In genomic region chr17:32702826-32703225, GRCm38 (mm10) we compare ENCODE assay signal across 9 mouse cellular contexts. TPM values are rescaled to one million over a fixed set of nuclear protein-coding genes. Genes with fewer than 3 reads are reported as not detected.
DNase-seq lines count a peak whose midpoint lies in the region; ATAC-seq and TF ChIP-seq lines count a peak whose summit lies in the region.
"Had no signal": no experiment of that assay in that cellular context is flagged by ENCODE, and none has a peak within 500 bp of the region (broad histone marks: within the 10 kb centered on the region; RNA-seq: fewer than 3 reads in every experiment).

No protein-coding gene starts in this region.

- no peaks in the 10 kb centered on the region for H3K4me1 ChIP-seq in intestine, embryonic 15.5 days (replicated peaks)
- H3K4me1 ChIP-seq in lung, embryonic 14.5 days (ENCODE audit: insufficient read depth) = no peaks in the 10 kb centered on the region
- peaks cover 5% of the 10 kb centered on the region for H3K4me1 ChIP-seq in testis, adult 2 months (ENCODE audit: control insufficient read depth, insufficient read depth, low read length)

- TF ChIP-seq CTCF in left cerebral cortex, adult 2 months (IDR thresholded peaks at IDR 0.05) = peak; percentile 33
- peak; percentile 50 for TF ChIP-seq CTCF in lung, embryonic 14.5 days (IDR thresholded peaks at IDR 0.05; ENCODE audit: low read depth)
- peak; percentile 70; the same call in 1 of the 2 replicates for TF ChIP-seq CTCF in testis, adult 2 months (IDR thresholded peaks at IDR 0.05; ENCODE audit: control insufficient read depth, insufficient read depth, insufficient replicate concordance, low read depth, low read length)

- no peak overlapping the region for H3K9ac ChIP-seq in intestine, embryonic 15.5 days
- H3K9ac ChIP-seq in lung, embryonic 14.5 days = no peak overlapping the region

- no peaks in the 10 kb centered on the region for H3K36me3 ChIP-seq in intestine, embryonic 15.5 days
- no peaks in the 10 kb centered on the region for H3K36me3 ChIP-seq in lung, embryonic 14.5 days (ENCODE audit: insufficient read depth)
- H3K36me3 ChIP-seq in testis, adult 2 months (ENCODE audit: control insufficient read depth, insufficient read depth, low read length) = no peaks in the 10 kb centered on the region

- no peak overlapping the region for H3K4me3 ChIP-seq in left cerebral cortex, adult 2 months
- no peak overlapping the region; the same call in 1 of the 2 replicates for H3K4me3 ChIP-seq in intestine, embryonic 15.5 days (replicated peaks)
- no peak overlapping the region for H3K4me3 ChIP-seq in lung, embryonic 14.5 days (ENCODE audit: low read depth, low read length)
- peak overlapping the region; percentile 2; the same call in 1 of the 2 replicates for H3K4me3 ChIP-seq in testis, adult 2 months (ENCODE audit: control insufficient read depth, low read depth, low read length)
- H3K4me3 ChIP-seq: myocyte had no signal

- 41% methylated on average over 22 of the region's 22 CpGs for WGBS in intestine, embryonic 15.5 days
- 41% methylated on average over 22 of the region's 22 CpGs for WGBS in lung, embryonic 14.5 days

- DNase-seq in CD4-positive, CD25-positive, alpha-beta regulatory T cell, adult 2 months (ENCODE audit: low read depth, low spot score) = peak; percentile 38
- peak in 1 of 2 experiments; percentile 8 for DNase-seq in left cerebral cortex, adult 2 months (ENCODE audit: extremely low spot score in 1 of 2, low spot score in 2 of 2)
- DNase-seq in left cerebral cortex, adult 11 months (ENCODE audit: low spot score) = no peak
- peak; percentile 34 for DNase-seq in lung, embryonic 14.5 days
- no peak for DNase-seq in adipocyte (ENCODE audit: low spot score)

- H3K27ac ChIP-seq in left cerebral cortex, adult 2 months = no peak overlapping the region
- no peak overlapping the region for H3K27ac ChIP-seq in intestine, embryonic 15.5 days
- H3K27ac ChIP-seq in lung, embryonic 14.5 days (ENCODE audit: low read depth) = no peak overlapping the region
- H3K27ac ChIP-seq in testis, adult 2 months (ENCODE audit: control insufficient read depth, insufficient read depth, low read depth, low read length) = no peak overlapping the region

- no peaks in the 10 kb centered on the region for H3K9me3 ChIP-seq in intestine, embryonic 15.5 days
- H3K9me3 ChIP-seq in lung, embryonic 14.5 days (ENCODE audit: low read depth, low read length) = peaks cover 10% of the 10 kb centered on the region; the same call in 1 of the 2 replicates

- no peak for TF ChIP-seq POLR2A in testis, adult 2 months (IDR thresholded peaks at IDR 0.05; ENCODE audit: control insufficient read depth, low read depth, low read length)

- intact Hi-C loops in left cerebral cortex, adult 2 months (cut with DNase I) = no loop called here

- H3K4me2 ChIP-seq in intestine, embryonic 15.5 days (replicated peaks) = peak overlapping the region; percentile 42
- H3K4me2 ChIP-seq in lung, embryonic 14.5 days = 0 out of 2 replicates have a peak overlapping the region, but pooled peaks have one; percentile 23

- ATAC-seq in CD4-positive, CD25-positive, alpha-beta regulatory T cell, adult 4 months = no peak
- peak; percentile 78 for ATAC-seq in intestine, embryonic 15.5 days
- ATAC-seq in lung, embryonic 14.5 days (ENCODE audit: insufficient read depth) = no peak

- no peaks in the 10 kb centered on the region for H3K27me3 ChIP-seq in intestine, embryonic 15.5 days (replicated peaks)
- no peaks in the 10 kb centered on the region for H3K27me3 ChIP-seq in lung, embryonic 14.5 days (ENCODE audit: insufficient read depth, low read length)
- no peaks in the 10 kb centered on the region for H3K27me3 ChIP-seq in testis, adult 2 months (ENCODE audit: control insufficient read depth, insufficient read depth, low read length)

RNA-seq across cellular contexts. Expression of gene Cyp4f15, which starts 17.4 kb away (rescaled TPM):
- not detected for polyA plus RNA-seq in CD4-positive, CD25-positive, alpha-beta regulatory T cell, adult 4 months (2017; shearing (Covaris generic))
- 10 to 100 TPM; 16.4 to 20.7 TPM for total RNA-seq in left cerebral cortex, adult 2 months (2021)
- polyA plus RNA-seq in intestine, embryonic 15.5 days (2015; fragmentation: Nextera tagmentation; extraction: Ambion mirVana) = 0.60 and 0.72 TPM in 2 replicates
- polyA plus RNA-seq in lung, embryonic 14.5 days (2014; fragmentation: Nextera tagmentation; extraction: Ambion mirVana) = not detected in 2 replicates
- 1.2 and 1.6 TPM in 2 replicates for polyA plus RNA-seq in testis, adult 2 months (2012; rRNA removed)
- polyA plus RNA-seq: myocyte had no signal

RNA-seq across cellular contexts. Expression of gene Cyp4f40, which starts 44.1 kb away (rescaled TPM):
- not detected for polyA plus RNA-seq in CD4-positive, CD25-positive, alpha-beta regulatory T cell, adult 4 months (2017; shearing (Covaris generic))
- total RNA-seq in left cerebral cortex, adult 2 months (2021) = not detected
- 13.4 and 16.8 TPM in 2 replicates for polyA plus RNA-seq in intestine, embryonic 15.5 days (2015; fragmentation: Nextera tagmentation; extraction: Ambion mirVana)
- not detected in 2 replicates for polyA plus RNA-seq in lung, embryonic 14.5 days (2014; fragmentation: Nextera tagmentation; extraction: Ambion mirVana)
- polyA plus RNA-seq in testis, adult 2 months (2012; rRNA removed) = 0.72 and 1.0 TPM in 2 replicates

Comparison
In these comparisons a context has a peak if more than half of its experiments do, and no peak if none do; other contexts are left out.
1. DNase-seq: peak in CD4-positive, CD25-positive, alpha-beta regulatory T cell, adult 2 months (single experiment) and lung, embryonic 14.5 days (single experiment); none in left cerebral cortex, adult 11 months (single experiment) and adipocyte (single experiment).
2. Peak in every context shown above with its lines, with median percentiles within 50 percentile points of each other: CTCF ChIP-seq.